Mouse (Mus musculus) testis, adult 2 months (tissue): ENCODE results near the gene Rnf149. TPM values are rescaled to one million over a fixed set of nuclear protein-coding genes. Genes with fewer than 3 reads are reported as not detected.

Source experiments
- H3K27ac ChIP-seq: fragments of 200-500 bp; 2 replicates; pipeline ENCODE4 v1.5.1; 2012; ENCODE audit warnings: low read depth, low read length; ENCODE audit not compliant: control insufficient read depth, insufficient read depth
- H3K27me3 ChIP-seq: fragments of 200-500 bp; 2 replicates; pipeline ENCODE4 v1.6.1; 2012; ENCODE audit warnings: mild to moderate bottlenecking, low read length, moderate library complexity; ENCODE audit not compliant: control insufficient read depth, insufficient read depth
- H3K36me3 ChIP-seq: fragments of 200-500 bp; 2 replicates; pipeline ENCODE4 v1.6.1; 2012; ENCODE audit warnings: mild to moderate bottlenecking, low read length; ENCODE audit not compliant: control insufficient read depth, insufficient read depth
- H3K4me1 ChIP-seq: fragments of 200-500 bp; 2 replicates; pipeline ENCODE4 v1.6.1; 2012; ENCODE audit warnings: low read length; ENCODE audit not compliant: control insufficient read depth, insufficient read depth
- H3K4me3 ChIP-seq: fragments of 200-500 bp; 2 replicates; pipeline ENCODE4 v1.5.1; 2012; ENCODE audit warnings: low read depth, mild to moderate bottlenecking, low read length, moderate library complexity, mixed read lengths; ENCODE audit not compliant: control insufficient read depth
- CTCF ChIP-seq: fragments of 200-500 bp; IDR thresholded peaks from 2 replicates; pipeline ENCODE4 v1.5.1; 2012; ENCODE audit warnings: low read depth, mild to moderate bottlenecking, inconsistent platforms, low read length, moderate library complexity; ENCODE audit not compliant: control insufficient read depth, insufficient read depth, insufficient replicate concordance
- POLR2A ChIP-seq: fragments of 200-500 bp; IDR thresholded peaks from 2 replicates; pipeline ENCODE4 v1.6.1; 2012; ENCODE audit warnings: low read depth, mild to moderate bottlenecking, inconsistent platforms, low read length, moderate library complexity; ENCODE audit not compliant: control insufficient read depth
- polyA plus RNA-seq: library from polyadenylated mRNA; depleted of rRNA; stranded (reverse); fragments of >200 nt; gene quantifications from 2 replicates; pipeline ENCODE4 v1.2.3, GENCODE M21; 2012

Rnf149 gene
- polyA plus RNA-seq, 1 experiment: 6.8 TPM

- H3K36me3 ChIP-seq: peaks cover 1% of the 10 kb centered on the region
- no peaks in the 10 kb centered on the region for H3K27me3 ChIP-seq
- peaks cover 8% of the 10 kb centered on the region for H3K4me1 ChIP-seq
- H3K27ac ChIP-seq: 0 out of 2 replicates have a peak overlapping the region, but pooled peaks have one; percentile 12
- H3K4me3 ChIP-seq: peak overlapping the region; percentile 95; the same call in 1 of the 2 replicates
- TF ChIP-seq POLR2A (no peak), CTCF (no peak)
These were observed 40.5 kb downstream of the Rnf149 start for GRCm38 (mm10) chr1:39536701-39537100.

- H3K27me3 ChIP-seq: no peaks in the 10 kb centered on the region
- H3K4me3 ChIP-seq: peak overlapping the region; percentile 95
- peaks cover 8% of the 10 kb centered on the region for H3K4me1 ChIP-seq
- H3K27ac ChIP-seq: peak overlapping the region; percentile 80
- TF ChIP-seq CTCF (no peak), POLR2A (peak; percentile 84)
- H3K36me3 ChIP-seq: peaks cover 1% of the 10 kb centered on the region
These were observed 41.5 kb downstream of the Rnf149 start for GRCm38 (mm10) chr1:39535515-39536311.

GRCm38 (mm10) chr1:39534831-39535230 is 42.4 kb downstream of the Rnf149 start, which contains the start of gene Cnot11:
TSS of gene Cnot11 (plus strand) at chr1:39534992.
- no peaks in the 10 kb centered on the region for H3K27me3 ChIP-seq
- peak within 1 kb of the TSS; percentile 80 for H3K27ac ChIP-seq
- peaks cover 1% of the 10 kb centered on the region for H3K36me3 ChIP-seq
- TF ChIP-seq CTCF: no peak
- TF ChIP-seq POLR2A: no peak
- peak within 1 kb of the TSS; percentile 95 for H3K4me3 ChIP-seq
- peaks cover 8% of the 10 kb centered on the region for H3K4me1 ChIP-seq

GRCm38 (mm10) chr1:39533917-39534316 is 43.3 kb downstream of the Rnf149 start:
- H3K27me3 ChIP-seq: no peaks in the 10 kb centered on the region
- no peak for TF ChIP-seq POLR2A
- no peak for TF ChIP-seq CTCF
- H3K4me3 ChIP-seq: no peak overlapping the region
- peaks cover 8% of the 10 kb centered on the region for H3K4me1 ChIP-seq
- H3K27ac ChIP-seq: no peak overlapping the region
- peaks cover 1% of the 10 kb centered on the region for H3K36me3 ChIP-seq

GRCm38 (mm10) chr1:39531036-39531435 is 46.2 kb downstream of the Rnf149 start:
- H3K4me1 ChIP-seq: peaks cover 7% of the 10 kb centered on the region
- no peaks in the 10 kb centered on the region for H3K36me3 ChIP-seq
- H3K4me3 ChIP-seq: no peak overlapping the region
- no peaks in the 10 kb centered on the region for H3K27me3 ChIP-seq
- no peak for TF ChIP-seq POLR2A
- no peak for TF ChIP-seq CTCF
- no peak overlapping the region for H3K27ac ChIP-seq

- no peaks in the 10 kb centered on the region for H3K27me3 ChIP-seq
- H3K4me1 ChIP-seq: peaks cover 7% of the 10 kb centered on the region
- no peaks in the 10 kb centered on the region for H3K36me3 ChIP-seq
- H3K27ac ChIP-seq: no peak overlapping the region
- TF ChIP-seq CTCF (peak; percentile 60; the same call in 1 of the 2 replicates), POLR2A (no peak)
- no peak overlapping the region for H3K4me3 ChIP-seq
These were observed 46.8 kb downstream of the Rnf149 start for GRCm38 (mm10) chr1:39530258-39530943.

GRCm38 (mm10) chr1:39528319-39528718 is 48.9 kb downstream of the Rnf149 start:
- Histone ChIP-seq H3K4me3 (no peak overlapping the region), H3K27ac (no peak overlapping the region), H3K27me3 (no peaks in the 10 kb centered on the region), H3K36me3 (no peaks in the 10 kb centered on the region), H3K4me1 (peaks cover 2% of the 10 kb centered on the region; the same call in 1 of the 2 replicates)
- TF ChIP-seq POLR2A (no peak), CTCF (no peak)
